ENCODE assay signal across 8 mouse cellular contexts in the genomic region with DNA sequence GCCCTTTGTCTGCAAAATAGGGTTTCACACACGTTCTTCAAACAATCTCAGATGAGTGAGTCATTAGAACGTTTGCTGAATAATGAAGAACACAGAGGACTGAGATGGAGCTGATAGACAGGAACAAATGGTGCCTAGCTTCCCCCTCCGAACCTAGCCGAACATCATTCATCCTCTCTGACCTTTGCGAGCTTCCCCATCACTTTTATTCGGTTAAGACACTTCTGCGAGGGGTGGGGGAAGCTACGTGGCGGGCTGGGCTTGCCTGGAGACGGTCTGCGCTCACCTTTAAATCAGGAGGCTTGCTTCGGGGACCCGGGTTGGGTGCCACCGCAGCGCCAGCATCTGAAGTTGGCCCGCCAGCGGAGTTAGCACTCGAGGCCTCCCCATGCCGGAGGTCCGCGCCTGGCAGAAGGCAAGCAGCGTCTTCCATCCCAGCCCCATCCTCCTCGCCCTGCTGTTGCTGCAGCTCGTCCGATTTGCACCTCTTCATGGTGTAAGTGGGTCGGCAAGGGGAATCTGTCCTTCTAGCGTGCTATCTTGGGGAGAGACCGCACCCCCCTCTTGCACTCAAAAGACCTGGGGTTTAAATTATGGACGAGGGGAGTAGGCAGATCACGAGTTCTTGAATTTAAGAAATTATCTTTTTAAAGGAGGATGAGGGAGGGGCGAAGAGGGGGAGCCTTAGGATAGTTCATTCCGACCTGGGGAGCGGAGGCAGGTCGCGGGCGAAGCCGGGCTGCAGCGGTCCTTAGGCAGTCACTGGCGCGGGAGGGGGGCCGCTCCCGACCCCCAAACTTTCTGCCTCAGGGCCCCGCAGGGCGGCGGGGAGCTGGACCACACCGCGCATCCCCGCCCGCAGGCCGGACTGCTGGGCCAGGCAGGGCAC. TPM values are rescaled to one million over a fixed set of nuclear protein-coding genes. Genes with fewer than 3 reads are reported as not detected.
DNase-seq lines count a peak whose midpoint lies in the region; ATAC-seq lines count a peak whose summit lies in the region.

Tmcc2 (minus strand) TSS at position 591 of the 889 bp plus-strand sequence.

- peak within 1 kb of the TSS; percentile 96 for H3K9ac ChIP-seq in forebrain, embryonic 12.5 days
- H3K9ac ChIP-seq in midbrain, embryonic 16.5 days (ENCODE audit: low read depth, low read length) = peak within 1 kb of the TSS; percentile 87

- under 1% methylated on average over 50 of the region's 50 CpGs for WGBS in forebrain, embryonic 12.5 days
- under 1% methylated on average over 49 of the region's 50 CpGs for WGBS in midbrain, embryonic 16.5 days

- H3K9me3 ChIP-seq in forebrain, embryonic 12.5 days = no peaks in the 10 kb centered on the region
- H3K9me3 ChIP-seq in midbrain, embryonic 16.5 days (replicated peaks; ENCODE audit: control insufficient read depth, low read length, poor library complexity, severe bottlenecking) = no peaks in the 10 kb centered on the region

- H3K36me3 ChIP-seq in forebrain, embryonic 12.5 days (replicated peaks) = no peaks in the 10 kb centered on the region; the same call in 1 of the 2 replicates
- H3K36me3 ChIP-seq in midbrain, embryonic 16.5 days (ENCODE audit: control insufficient read depth, insufficient read depth, low read length) = no peaks in the 10 kb centered on the region

- peak within 1 kb of the TSS; percentile 91 for H3K4me2 ChIP-seq in forebrain, embryonic 12.5 days
- H3K4me2 ChIP-seq in midbrain, embryonic 16.5 days (ENCODE audit: low read length) = peak within 1 kb of the TSS; percentile 85

- H3K4me1 ChIP-seq in forebrain, embryonic 12.5 days = peaks cover 54% of the 10 kb centered on the region
- H3K4me1 ChIP-seq in midbrain, embryonic 16.5 days (ENCODE audit: control insufficient read depth, insufficient read depth, low read length) = peaks cover 49% of the 10 kb centered on the region

- H3K27ac ChIP-seq in forebrain, embryonic 12.5 days = peak within 1 kb of the TSS; percentile 91
- H3K27ac ChIP-seq in midbrain, embryonic 16.5 days (ENCODE audit: low read length) = peak within 1 kb of the TSS; percentile 89

- intact Hi-C loops in left cerebral cortex, postnatal 4 days (cut with DNase I) = no loop called here

- peak within 1 kb of the TSS; percentile 82 for H3K4me3 ChIP-seq in forebrain, embryonic 12.5 days (replicated peaks)
- H3K4me3 ChIP-seq in midbrain, embryonic 16.5 days (ENCODE audit: low read depth, low read length) = peak within 1 kb of the TSS; percentile 69

- peaks cover 5% of the 10 kb centered on the region; the same call in 1 of the 2 replicates for H3K27me3 ChIP-seq in forebrain, embryonic 12.5 days
- H3K27me3 ChIP-seq in midbrain, embryonic 16.5 days (ENCODE audit: control insufficient read depth, insufficient read depth, low read depth, low read length) = no peaks in the 10 kb centered on the region

- ATAC-seq in forebrain, embryonic 12.5 days (ENCODE audit: low FRiP score) = peak; percentile 24
- peak; percentile 49 for ATAC-seq in midbrain, embryonic 16.5 days

- peak; percentile 33 to 55 for DNase-seq in right cerebral cortex, adult 2 months (ENCODE audit: low spot score in 2 of 2)
- DNase-seq in right cerebral cortex, postnatal 14 days = no peak
- DNase-seq in brain, adult 2 months (ENCODE audit: low read depth, low spot score) = peak; percentile 71
- peak; percentile 41 for DNase-seq in heart, postnatal 4 days
- DNase-seq in left cerebral cortex, postnatal 4 days = peak; percentile 60
- DNase-seq in T-cell, adult 2 months (ENCODE audit: low spot score) = no peak

RNA-seq across cellular contexts. Expression of gene Tmcc2, which starts in this region (rescaled TPM):
- 24.0 and 26.9 TPM in 2 replicates for polyA plus RNA-seq in forebrain, embryonic 12.5 days (2016; fragmentation: Nextera tagmentation; extraction: Ambion mirVana)
- total RNA-seq in heart, postnatal 4 days (2021) = 10 to 100 TPM; 17.0 to 17.5 TPM
- total RNA-seq in left cerebral cortex, postnatal 4 days (2021) = 100 to 1,000 TPM; 128 to 133 TPM
- 33.3 and 38.1 TPM in 2 replicates for polyA plus RNA-seq in midbrain, embryonic 16.5 days (2015; fragmentation: Nextera tagmentation; extraction: Ambion mirVana)

Comparison
In these comparisons a context has a peak if more than half of its experiments do, and no peak if none do; other contexts are left out.
1. RNA of gene Tmcc2 (total RNA-seq): 128 to 133 TPM in left cerebral cortex, postnatal 4 days; 17.0 to 17.5 TPM in heart, postnatal 4 days; every median in the first group is over 4 times any median in the second.
2. DNase-seq: peak in right cerebral cortex, adult 2 months (2 of 2), brain, adult 2 months (single experiment), heart, postnatal 4 days (single experiment) and left cerebral cortex, postnatal 4 days (single experiment); none in right cerebral cortex, postnatal 14 days (single experiment) and T-cell, adult 2 months (single experiment).